Mouse (Mus musculus): ENCODE results near the gene Zfp784. TPM values are rescaled to one million over a fixed set of nuclear protein-coding genes. Genes with fewer than 3 reads are reported as not detected.

Zfp784 gene
- polyA plus RNA-seq, 1 experiment = 1.5 TPM

DNA sequence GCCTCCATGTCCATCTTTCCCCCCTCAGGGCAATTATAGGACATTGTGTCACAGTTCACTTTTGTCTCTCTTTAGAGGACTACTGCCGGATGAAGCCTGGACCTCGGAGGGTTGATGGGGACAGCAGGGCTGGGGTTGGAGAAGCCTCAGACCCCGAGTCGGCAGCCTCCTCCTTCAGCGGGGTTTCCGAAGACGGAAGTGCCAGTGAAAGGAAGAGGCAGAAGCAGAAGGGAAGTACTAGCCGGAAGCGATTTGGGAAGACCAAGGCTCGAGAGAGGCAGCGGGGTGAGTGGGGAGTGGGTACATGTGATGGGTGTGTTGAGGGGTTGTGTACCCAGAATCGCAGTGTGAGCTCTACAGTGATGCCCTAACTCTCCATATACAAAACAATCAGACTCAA, 21.2 kb upstream of the Zfp784 start:
- Histone ChIP-seq H3K4me3 (peak overlapping the region; percentile 96), H3K4me2 (ENCODE audit: low read depth) (peak overlapping the region; percentile 97), H3K27me3 (ENCODE audit: control insufficient read depth, insufficient read depth, insufficient read length) (peaks cover 13% of the 10 kb centered on the region), H3K79me2 (ENCODE audit: control insufficient read depth, insufficient read depth) (peaks cover 19% of the 10 kb centered on the region), H3ac (ENCODE audit: control insufficient read depth, insufficient read length) (no peak overlapping the region), H3K36me3 (ENCODE audit: control insufficient read depth, insufficient read depth) (no peaks in the 10 kb centered on the region)
- TF ChIP-seq REST (IDR thresholded peaks at IDR 0.05; ENCODE audit: insufficient read depth, insufficient read length) (no peak), POLR2AphosphoS2 (IDR thresholded peaks at IDR 0.05; ENCODE audit: insufficient read length, low read depth) (no peak), MYOD1 (IDR thresholded peaks at IDR 0.05; ENCODE audit: control insufficient read depth in 1 of 3, insufficient read length in 2 of 3, low read depth in 2 of 3) (no peak), MAX (IDR thresholded peaks at IDR 0.05; ENCODE audit: low read depth) (no peak), CEBPB (IDR thresholded peaks at IDR 0.05; ENCODE audit: insufficient read depth, poor library complexity, severe bottlenecking) (no peak), E2F4 (IDR thresholded peaks at IDR 0.05; ENCODE audit: insufficient read depth) (no peak), USF1 (IDR thresholded peaks at IDR 0.05; ENCODE audit: low read depth) (no peak), SRF (IDR thresholded peaks at IDR 0.05; ENCODE audit: control insufficient read depth, insufficient read length, low read depth) (no peak), TCF3 (IDR thresholded peaks at IDR 0.05; ENCODE audit: insufficient read length, low read depth) (no peak)

DNA sequence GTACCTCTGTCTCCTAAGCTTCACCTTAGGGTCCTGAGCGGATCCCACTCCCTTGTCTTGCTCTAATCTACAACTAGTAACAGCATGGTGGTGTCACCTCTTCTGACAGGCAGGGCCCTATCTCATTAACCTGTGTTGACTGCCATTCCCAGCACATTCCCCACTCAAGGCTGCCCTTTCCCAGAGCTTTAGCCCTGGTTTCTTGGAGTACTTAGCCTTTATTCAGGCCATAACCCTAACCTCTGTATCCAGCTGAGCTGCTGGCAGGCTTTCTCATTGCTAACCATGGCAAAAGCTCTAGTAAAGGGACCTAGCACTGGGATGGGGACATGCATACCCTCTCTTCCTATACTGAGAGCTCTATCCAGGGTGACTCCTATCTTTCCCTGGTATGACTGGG, 20.4 kb upstream of the Zfp784 start:
- H3K27me3 ChIP-seq (ENCODE audit: control insufficient read depth, insufficient read depth, insufficient read length) = peaks cover 13% of the 10 kb centered on the region
- no peak overlapping the region for H3K4me3 ChIP-seq
- H3ac ChIP-seq (ENCODE audit: control insufficient read depth, insufficient read length) = no peak overlapping the region
- H3K36me3 ChIP-seq (ENCODE audit: control insufficient read depth, insufficient read depth) = no peaks in the 10 kb centered on the region
- TF ChIP-seq TCF3 (IDR thresholded peaks at IDR 0.05; ENCODE audit: insufficient read length, low read depth) (no peak), MAX (IDR thresholded peaks at IDR 0.05; ENCODE audit: low read depth) (no peak), POLR2A (IDR thresholded peaks at IDR 0.05; ENCODE audit: insufficient read length, low read depth) (no peak), CEBPB (IDR thresholded peaks at IDR 0.05; ENCODE audit: insufficient read depth, poor library complexity, severe bottlenecking) (no peak), TCF12 (IDR thresholded peaks at IDR 0.05; ENCODE audit: insufficient read depth, poor library complexity, severe bottlenecking) (no peak), USF1 (IDR thresholded peaks at IDR 0.05; ENCODE audit: low read depth) (no peak), REST (IDR thresholded peaks at IDR 0.05; ENCODE audit: insufficient read depth, insufficient read length) (no peak)
- peaks cover 11% of the 10 kb centered on the region for H3K79me2 ChIP-seq (ENCODE audit: control insufficient read depth, insufficient read depth)
- no peak overlapping the region for H3K4me2 ChIP-seq (ENCODE audit: low read depth)

DNA sequence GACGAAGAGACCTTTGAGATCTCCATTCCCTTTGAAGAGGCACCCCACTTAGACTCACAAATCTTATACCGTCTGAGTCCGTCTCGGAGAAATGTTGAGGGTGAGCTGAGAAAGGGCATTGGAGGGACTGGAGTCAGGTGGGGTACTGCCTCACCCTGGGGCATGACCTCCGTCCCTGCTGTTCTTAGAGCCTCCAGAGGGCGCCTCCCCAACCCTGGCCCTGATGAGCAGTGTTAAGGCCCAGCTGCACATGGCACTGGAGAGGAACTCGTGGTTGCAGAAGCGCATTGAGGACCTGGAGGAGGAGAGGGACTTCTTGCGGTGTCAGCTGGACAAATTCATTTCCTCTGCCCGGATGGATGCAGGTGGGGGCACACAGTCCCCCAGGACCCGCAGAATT, 19.6 kb upstream of the Zfp784 start:
- H3K4me3 ChIP-seq = no peak overlapping the region
- H3K79me2 ChIP-seq (ENCODE audit: control insufficient read depth, insufficient read depth) = peaks cover 3% of the 10 kb centered on the region
- H3K4me2 ChIP-seq (ENCODE audit: low read depth) = no peak overlapping the region
- H3K36me3 ChIP-seq (ENCODE audit: control insufficient read depth, insufficient read depth) = no peaks in the 10 kb centered on the region
- TF ChIP-seq REST (IDR thresholded peaks at IDR 0.05; ENCODE audit: insufficient read depth, insufficient read length) = no peak
- H3K27me3 ChIP-seq (ENCODE audit: control insufficient read depth, insufficient read depth, insufficient read length) = peaks cover 13% of the 10 kb centered on the region
- no peak overlapping the region for H3ac ChIP-seq (ENCODE audit: control insufficient read depth, insufficient read length)

DNA sequence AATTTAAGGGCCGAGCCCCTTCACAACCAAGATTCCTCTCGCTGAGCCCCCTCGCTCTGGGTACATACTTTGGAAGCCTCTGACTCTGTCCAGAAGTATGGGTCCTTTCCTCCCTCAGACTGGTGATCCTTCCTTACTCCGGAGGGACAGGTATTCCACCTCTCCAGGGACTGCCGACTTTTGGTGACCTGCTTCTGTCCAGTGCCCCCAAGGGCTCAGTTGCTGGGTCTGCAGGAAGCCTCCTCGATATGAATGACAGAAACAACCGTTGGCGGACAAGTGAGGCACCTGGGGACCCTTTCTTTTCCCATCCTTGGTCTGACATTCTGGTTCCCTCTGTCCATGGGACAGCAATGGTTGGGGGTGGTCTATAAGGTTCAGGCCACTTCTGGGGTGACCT, 19.1 kb upstream of the Zfp784 start:
- Histone ChIP-seq H3ac (ENCODE audit: control insufficient read depth, insufficient read length) (no peak overlapping the region), H3K4me3 (no peak overlapping the region), H3K4me2 (ENCODE audit: low read depth) (no peak overlapping the region), H3K27me3 (ENCODE audit: control insufficient read depth, insufficient read depth, insufficient read length) (peaks cover 13% of the 10 kb centered on the region), H3K79me2 (ENCODE audit: control insufficient read depth, insufficient read depth) (peaks cover under 1% of the 10 kb centered on the region), H3K36me3 (ENCODE audit: control insufficient read depth, insufficient read depth) (no peaks in the 10 kb centered on the region)
- TF ChIP-seq MYOG (IDR thresholded peaks at IDR 0.05; ENCODE audit: control insufficient read depth in 1 of 3, insufficient read depth in 1 of 3, insufficient read length in 2 of 3, low read depth in 2 of 3) (no peak), E2F4 (IDR thresholded peaks at IDR 0.05; ENCODE audit: insufficient read depth) (no peak), SRF (IDR thresholded peaks at IDR 0.05; ENCODE audit: control insufficient read depth, insufficient read length, low read depth) (no peak), POLR2A (IDR thresholded peaks at IDR 0.05; ENCODE audit: insufficient read length, low read depth) (no peak), TCF3 (IDR thresholded peaks at IDR 0.05; ENCODE audit: insufficient read length, low read depth) (no peak), MYOD1 (IDR thresholded peaks at IDR 0.05; ENCODE audit: control insufficient read depth in 1 of 3, insufficient read length in 2 of 3, low read depth in 2 of 3) (no peak), MAX (IDR thresholded peaks at IDR 0.05; ENCODE audit: low read depth) (no peak), POLR2AphosphoS2 (IDR thresholded peaks at IDR 0.05; ENCODE audit: insufficient read length, low read depth) (no peak)

DNA sequence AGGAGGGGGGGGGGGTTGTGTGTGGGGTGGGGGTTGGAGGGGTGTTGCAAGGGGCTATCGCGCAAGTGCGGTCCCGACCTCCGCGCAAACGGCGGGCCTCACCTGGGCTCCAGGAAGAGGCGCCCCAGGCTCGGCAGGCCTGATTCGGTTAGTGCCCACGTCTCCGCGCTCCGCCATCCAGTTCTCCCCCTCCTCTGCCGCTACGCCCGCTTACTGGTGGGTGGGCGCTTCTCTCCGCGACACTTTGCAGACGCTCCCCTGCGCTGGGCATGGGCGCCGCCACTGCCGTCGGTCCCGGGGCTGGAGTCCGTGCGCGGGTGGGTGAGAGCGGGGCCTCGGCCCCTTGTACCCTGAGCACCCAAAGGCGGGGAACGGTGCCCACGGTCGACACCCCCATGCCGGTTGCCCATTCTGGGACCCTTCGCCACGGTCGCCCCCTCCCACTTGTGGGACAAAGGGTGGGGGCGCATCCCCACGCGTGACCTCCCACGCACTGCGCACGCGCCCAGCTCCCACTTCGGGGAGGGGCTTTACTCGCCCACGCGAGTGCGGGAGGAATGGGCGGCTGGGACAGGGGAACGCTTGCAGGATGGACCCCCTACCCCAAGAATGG, 18.5 kb upstream of the Zfp784 start:
- Histone ChIP-seq H3K4me3 (no peak overlapping the region), H3K79me2 (ENCODE audit: control insufficient read depth, insufficient read depth) (peaks cover 7% of the 10 kb centered on the region), H3K36me3 (ENCODE audit: control insufficient read depth, insufficient read depth) (no peaks in the 10 kb centered on the region), H3K27me3 (ENCODE audit: control insufficient read depth, insufficient read depth, insufficient read length) (peaks cover 13% of the 10 kb centered on the region), H3ac (ENCODE audit: control insufficient read depth, insufficient read length) (no peak overlapping the region), H3K4me2 (ENCODE audit: low read depth) (no peak overlapping the region)
- TF ChIP-seq TCF3 (IDR thresholded peaks at IDR 0.05; ENCODE audit: insufficient read length, low read depth) = no peak

Data from myocyte (in vitro differentiated cells).